Mouse (Mus musculus) skeletal muscle tissue, postnatal 0 days (tissue): Measurements from ENCODE around the gene Ptcra. TPM values are rescaled to one million over a fixed set of nuclear protein-coding genes. Genes with fewer than 3 reads are reported as not detected.

Experiments
- polyA plus RNA-seq: library from polyadenylated mRNA; unstranded; fragments of >200 nt; fragmentation: Nextera tagmentation; extraction: Ambion mirVana; gene quantifications from 2 replicates; pipeline ENCODE4 v1.2.1, GENCODE M21; 2015

The Ptcra gene
- 0.18 and 0.23 TPM in 2 replicates for polyA plus RNA-seq

GRCm38 (mm10) chr17:46763544-46763943 lies at the start of gene Ptcra:
Gene Ptcra (minus strand): TSS chr17:46763712.

GRCm38 (mm10) chr17:46782341-46783221 lies 19.1 kb upstream of the Ptcra start, which contains the start of gene Rpl7l1:
Gene Rpl7l1 (minus strand): TSS chr17:46782672.

GRCm38 (mm10) chr17:46772404-46773277 lies 9.1 kb upstream of the Ptcra start, which contains the start of gene 2310039H08Rik:
Gene 2310039H08Rik (plus strand): TSS chr17:46772635.

GRCm38 (mm10) chr17:46751794-46752556 lies 11.5 kb downstream of the Ptcra start, which contains the start of gene Cnpy3:
Gene Cnpy3 (minus strand): TSS chr17:46752214.

GRCm38 (mm10) chr17:46728904-46729318 lies 34.6 kb downstream of the Ptcra start, which contains the start of gene Gnmt:
Gene Gnmt (minus strand): TSS chr17:46729168.

GRCm38 (mm10) chr17:46710959-46711597 lies 52.4 kb downstream of the Ptcra start, which contains the start of gene Pex6:
Gene Pex6 (plus strand): TSS chr17:46711463.

Other genes starting within 250 kb of the Ptcra start
- gene Cul9, start 217.3 kb downstream of the Ptcra start, polyA plus RNA-seq = 3.8 and 4.6 TPM in 2 replicates
- 11.5 and 11.8 TPM in 2 replicates for gene Srf, start 207.5 kb downstream of the Ptcra start, polyA plus RNA-seq
- 27.0 and 29.7 TPM in 2 replicates for gene Ptk7, start 134.2 kb downstream of the Ptcra start, polyA plus RNA-seq
- gene Klc4, start 117.7 kb downstream of the Ptcra start, polyA plus RNA-seq = 21.3 and 22.1 TPM in 2 replicates
- 162 and 164 TPM in 2 replicates for gene Mrpl2, start 117.5 kb downstream of the Ptcra start, polyA plus RNA-seq
- gene Cul7, start 113.4 kb downstream of the Ptcra start, polyA plus RNA-seq = 29.7 and 30.6 TPM in 2 replicates
- gene Rrp36, start 89.4 kb downstream of the Ptcra start, polyA plus RNA-seq = 31.2 and 38.9 TPM in 2 replicates
- 77.9 and 84.1 TPM in 2 replicates for gene Mea1, start 84.9 kb downstream of the Ptcra start, polyA plus RNA-seq
- gene Klhdc3, start 82.8 kb downstream of the Ptcra start, polyA plus RNA-seq = 276 and 315 TPM in 2 replicates
- 40.9 and 43.3 TPM in 2 replicates for gene Ppp2r5d, start 58.6 kb downstream of the Ptcra start, polyA plus RNA-seq
- 12.0 and 16.9 TPM in 2 replicates for gene Pex6, start 52.2 kb downstream of the Ptcra start, polyA plus RNA-seq
- gene Gnmt, start 34.5 kb downstream of the Ptcra start, polyA plus RNA-seq = 2.6 and 3.7 TPM in 2 replicates
- 22.4 and 30.1 TPM in 2 replicates for gene Cnpy3, start 11.5 kb downstream of the Ptcra start, polyA plus RNA-seq
- 74.0 and 78.1 TPM in 2 replicates for gene 2310039H08Rik, start 8.9 kb upstream of the Ptcra start, polyA plus RNA-seq
- 64.8 and 75.2 TPM in 2 replicates for gene Rpl7l1, start 19.0 kb upstream of the Ptcra start, polyA plus RNA-seq
- 2.6 and 2.7 TPM in 2 replicates for gene Bicral, start 94.8 kb upstream of the Ptcra start, polyA plus RNA-seq
- gene Tbcc, start 127.0 kb upstream of the Ptcra start, polyA plus RNA-seq = 45.2 and 55.0 TPM in 2 replicates
- not detected in 2 replicates for gene Prph2, start 146.7 kb upstream of the Ptcra start, polyA plus RNA-seq
- gene Ubr2, start 246.8 kb upstream of the Ptcra start, polyA plus RNA-seq = 9.3 and 9.8 TPM in 2 replicates